Mouse (Mus musculus) ES-E14 (cell line): ENCODE results near the gene Actr1a. TPM values are rescaled to one million over a fixed set of nuclear protein-coding genes. Genes with fewer than 3 reads are reported as not detected.

Experiments
- DNase-seq: peaks from one replicate; pipeline ENCODE4 v3.0.0-alpha.2; 2013; ENCODE audit warnings: low read depth, low spot score
- H3K27ac ChIP-seq: 2 replicates; pipeline ENCODE4 v1.5.1; 2012; ENCODE audit warnings: low read depth, mild to moderate bottlenecking, low read length, moderate library complexity, mixed read lengths; ENCODE audit not compliant: poor library complexity, insufficient read depth, severe bottlenecking
- H3K36me3 ChIP-seq: 2 replicates; pipeline ENCODE4 v1.6.1; 2012; ENCODE audit warnings: mild to moderate bottlenecking, low read length, moderate library complexity, mixed read lengths; ENCODE audit not compliant: control insufficient read depth, poor library complexity, insufficient read depth, severe bottlenecking
- H3K4me1 ChIP-seq, 2 experiments: fragments of 150-350 bp in 1 of 2; sonication (generic) in 1 of 2; 2 replicates each; pipeline ENCODE4 v1.6.1; 2012; ENCODE audit warnings: low read length in 2 of 2, mild to moderate bottlenecking in 1 of 2, mixed read lengths in 1 of 2; ENCODE audit not compliant: control insufficient read depth in 2 of 2, insufficient read depth in 2 of 2, poor library complexity in 1 of 2
- H3K4me3 ChIP-seq, 2 experiments: fragments of 150-350 bp in 1 of 2; sonication (generic) in 1 of 2; 2 replicates each; pipeline ENCODE4 v1.5.1; 2012; ENCODE audit warnings: low read length in 2 of 2, low read depth in 1 of 2, mild to moderate bottlenecking in 1 of 2, mixed read lengths in 1 of 2; ENCODE audit not compliant: insufficient read depth in 1 of 2, poor library complexity in 1 of 2, severe bottlenecking in 1 of 2
- H3K9ac ChIP-seq: 2 replicates; pipeline ENCODE4 v1.6.1; 2012; ENCODE audit warnings: low read depth, mild to moderate bottlenecking, low read length, mixed read lengths; ENCODE audit not compliant: poor library complexity, insufficient read depth, severe bottlenecking
- H3K9me3 ChIP-seq: fragments of 150-350 bp; sonication (generic); 2 replicates; pipeline ENCODE4 v1.6.1; 2012; ENCODE audit warnings: low read depth, mild to moderate bottlenecking, low read length; ENCODE audit not compliant: control insufficient read depth, insufficient read depth
- CHD2 ChIP-seq: IDR thresholded peaks from 2 replicates; pipeline ENCODE4 v1.6.1; 2014; ENCODE audit warnings: mild to moderate bottlenecking, low read depth, low read length, inconsistent platforms
- HCFC1 ChIP-seq: IDR thresholded peaks from 2 replicates; pipeline ENCODE4 v1.6.1; 2012; ENCODE audit warnings: low read length, inconsistent platforms, borderline replicate concordance; ENCODE audit not compliant: insufficient read depth
- MAFK ChIP-seq: IDR thresholded peaks from 2 replicates; pipeline ENCODE4 v1.6.1; 2014; ENCODE audit warnings: mild to moderate bottlenecking, low read depth, low read length, inconsistent platforms; ENCODE audit not compliant: insufficient read depth
- ZC3H11A ChIP-seq: IDR thresholded peaks from 2 replicates; pipeline ENCODE4 v1.6.1; 2012; ENCODE audit warnings: low read depth, mild to moderate bottlenecking, inconsistent platforms, low read length, borderline replicate concordance
- ZNF384 ChIP-seq: IDR thresholded peaks from 2 replicates; pipeline ENCODE4 v1.6.1; 2012; ENCODE audit warnings: low read depth, low read length, inconsistent platforms
- in situ Hi-C, 2 experiments: fragments of 600-800 bp; cut with MboI; formaldehyde crosslinking; loops; one replicate each; pipeline ENCODE4 v1.15.1; 2025; ENCODE audit warnings: low sequenced_read_pairs in 2 of 2, inconsistent platforms in 1 of 2; ENCODE audit not compliant: unreplicated experiment in 2 of 2
- total RNA-seq: library from RNA; depleted of rRNA; stranded (reverse); fragments of 300-350 nt; gene quantifications from 2 replicates; pipeline ENCODE4 v1.2.3, GENCODE M21; 2012

The Actr1a gene
- total RNA-seq, 1 experiment, result 85.7 TPM

DNA sequence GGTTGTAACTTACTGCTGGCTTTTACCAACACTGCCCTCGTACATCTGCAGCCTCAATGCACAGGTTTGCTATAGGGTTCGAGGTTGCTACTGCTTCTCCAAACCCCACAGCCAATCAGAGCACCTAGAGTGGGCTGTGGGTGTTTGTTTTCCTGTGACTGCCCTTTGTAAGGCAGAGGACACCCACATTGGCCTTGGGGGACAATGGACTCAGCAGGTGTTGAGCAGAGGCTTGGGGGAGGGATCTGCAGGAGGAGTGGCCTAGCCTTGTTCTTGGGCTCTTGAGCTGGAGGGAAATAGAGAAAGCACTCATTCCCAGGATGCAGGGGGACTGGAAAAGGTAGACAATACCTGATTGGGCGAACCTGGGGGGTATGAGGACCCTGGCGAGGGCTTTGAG is 37.2 kb downstream of the Actr1a start:
- H3K4me3 ChIP-seq, result peak overlapping the region; percentile 73 to 86; a peak in 3 of 4 replicates
- in situ Hi-C loops, result no loop called here
- peaks cover 5 to 7% of the 10 kb centered on the region in 2 experiments; a peak in 2 of 4 replicates for H3K4me1 ChIP-seq
- no peaks in the 10 kb centered on the region for H3K36me3 ChIP-seq
- no peak for TF ChIP-seq CHD2
- TF ChIP-seq ZNF384, result no peak
- no peak for TF ChIP-seq MAFK
- TF ChIP-seq ZC3H11A, result no peak
- TF ChIP-seq HCFC1, result no peak
- no peaks in the 10 kb centered on the region for H3K9me3 ChIP-seq
- DNase-seq, result no peak
- H3K27ac ChIP-seq, result no peak overlapping the region
- no peak overlapping the region for H3K9ac ChIP-seq

DNA sequence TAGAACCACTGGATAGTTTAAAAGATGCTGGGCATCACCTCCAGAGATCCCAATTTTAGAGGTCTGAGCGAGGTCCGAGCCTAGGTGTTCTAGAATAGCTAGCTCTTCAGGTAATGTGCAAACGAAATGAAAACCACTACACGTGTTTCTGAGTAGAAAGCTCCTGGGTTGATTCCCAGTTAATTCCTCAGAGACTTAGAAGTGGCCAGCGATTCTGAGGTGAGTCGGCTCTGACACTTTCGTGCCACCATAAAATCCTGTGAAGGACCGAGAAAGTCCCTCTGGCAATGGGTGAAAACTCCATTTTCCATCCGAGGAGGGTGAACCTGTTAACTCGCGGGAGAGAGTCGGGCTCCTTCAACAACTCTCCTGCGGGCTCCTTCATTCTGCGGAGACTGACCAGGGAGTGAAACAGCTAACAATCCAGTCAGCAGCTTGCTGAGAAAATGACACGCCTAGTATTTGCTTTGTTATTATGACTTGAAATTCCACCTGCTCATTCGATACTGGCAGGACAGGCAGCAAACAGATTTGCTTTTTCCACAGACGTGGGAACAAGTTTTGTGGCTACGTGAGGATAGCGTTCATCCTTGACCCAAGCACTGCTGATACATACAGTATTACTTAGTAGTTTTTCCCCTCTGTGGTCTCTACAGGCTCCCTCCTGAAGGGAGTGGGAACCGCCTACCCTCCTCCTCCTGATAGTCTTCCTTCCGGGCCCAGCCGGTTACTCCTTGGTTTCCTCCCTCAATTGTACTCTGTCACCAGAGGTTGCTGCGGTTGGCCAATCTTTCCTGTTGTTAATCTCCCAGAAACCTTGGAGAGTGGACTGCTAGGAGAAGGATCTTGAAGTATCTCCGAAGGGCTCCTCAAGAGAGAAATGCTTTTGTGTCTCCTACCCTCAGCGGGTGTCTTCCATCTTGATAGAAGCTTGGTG is 37.9 kb downstream of the Actr1a start:
- no peaks in the 10 kb centered on the region for H3K36me3 ChIP-seq
- no peak for DNase-seq
- in situ Hi-C loops, result no loop called here
- no peaks in the 10 kb centered on the region for H3K9me3 ChIP-seq
- peaks cover 5% of the 10 kb centered on the region in 2 experiments; a peak in 2 of 4 replicates for H3K4me1 ChIP-seq
- TF ChIP-seq ZC3H11A, result no peak
- TF ChIP-seq ZNF384, result no peak
- no peak for TF ChIP-seq HCFC1
- TF ChIP-seq CHD2, result no peak
- TF ChIP-seq MAFK, result no peak
- no peak overlapping the region for H3K27ac ChIP-seq
- H3K9ac ChIP-seq, result peak overlapping the region; percentile 79; the same call in 1 of the 2 replicates
- H3K4me3 ChIP-seq, result peak overlapping the region; percentile 73 to 86

DNA sequence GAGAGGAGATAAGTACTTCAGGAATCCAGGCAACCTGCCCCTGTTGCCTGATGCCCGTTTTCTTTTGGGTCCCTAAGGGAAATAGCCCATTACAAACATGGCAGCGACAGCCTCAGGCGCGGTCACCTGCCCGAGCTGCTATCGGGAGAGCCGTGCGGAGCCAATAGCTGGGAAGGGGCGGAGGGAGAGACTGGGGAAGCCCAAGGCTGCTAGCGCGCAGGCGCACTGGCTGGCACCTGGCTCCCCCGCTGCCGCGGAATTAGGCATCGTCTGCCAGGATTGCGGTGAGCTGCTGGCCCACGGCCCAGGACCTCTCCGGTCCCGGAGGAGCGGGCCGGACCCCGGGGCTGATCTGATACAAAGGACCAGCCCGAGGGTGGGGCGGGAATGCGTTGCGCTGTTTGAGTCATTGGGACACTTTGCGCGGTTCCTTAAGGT is 38.8 kb downstream of the Actr1a start:
- H3K9me3 ChIP-seq, result no peaks in the 10 kb centered on the region
- peak overlapping the region; percentile 79 for H3K9ac ChIP-seq
- in situ Hi-C loops, result no loop called here
- peak; percentile 91 for TF ChIP-seq HCFC1
- TF ChIP-seq ZNF384, result no peak
- no peak for TF ChIP-seq ZC3H11A
- peak; percentile 75; the same call in 1 of the 2 replicates for TF ChIP-seq CHD2
- no peak for TF ChIP-seq MAFK
- DNase-seq, result peak; percentile 85
- H3K4me1 ChIP-seq, result peaks cover 5% of the 10 kb centered on the region in 2 experiments; a peak in 2 of 4 replicates
- H3K36me3 ChIP-seq, result no peaks in the 10 kb centered on the region
- peak overlapping the region; percentile 73 to 86 for H3K4me3 ChIP-seq
- no peak overlapping the region for H3K27ac ChIP-seq

DNA sequence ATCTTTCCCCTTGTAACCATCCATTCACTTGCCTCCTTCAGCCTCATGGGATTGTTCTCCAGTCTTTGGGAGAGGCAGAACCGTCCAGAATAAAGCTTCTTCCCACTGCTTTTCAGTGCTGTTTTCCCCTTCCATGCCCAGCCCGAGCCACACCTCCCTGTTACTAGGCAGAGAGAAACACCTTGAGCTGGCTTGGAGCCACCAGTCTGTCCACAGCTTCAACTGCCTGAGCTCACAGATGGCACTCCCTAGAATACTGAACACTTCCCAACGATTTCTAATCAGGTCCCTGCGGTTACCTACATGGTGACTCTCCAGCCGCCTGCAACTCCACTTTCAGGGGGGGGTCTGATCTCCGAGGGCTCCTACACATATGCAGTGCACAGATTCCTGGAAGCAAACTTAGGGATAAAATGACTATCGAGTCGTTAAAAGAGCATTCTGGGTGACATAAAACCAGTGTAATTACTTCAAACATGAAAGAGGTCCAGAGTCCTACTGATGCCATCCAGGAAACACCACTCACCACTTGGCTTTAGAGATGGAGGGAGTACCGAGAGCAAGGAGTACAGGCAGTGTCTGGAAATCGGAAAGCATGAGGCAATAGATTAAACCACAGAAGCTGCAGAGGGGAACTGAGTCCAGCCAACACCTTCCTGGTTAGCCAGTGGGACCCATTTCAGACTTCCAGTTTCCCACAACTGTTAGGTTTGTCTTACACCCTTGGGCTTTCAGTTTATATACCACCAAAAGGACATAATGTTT is 45.2 kb downstream of the Actr1a start, which contains the start of gene 2310034G01Rik:
Gene 2310034G01Rik, minus strand, starts transcription at position 135 of the 765 bp plus-strand sequence.
- Histone ChIP-seq H3K4me1 (peaks cover 0 to 3% of the 10 kb centered on the region in 2 experiments; a peak in 2 of 4 replicates), H3K9me3 (no peaks in the 10 kb centered on the region), H3K9ac (peak within 1 kb of the TSS; percentile 61), H3K4me3 (peak within 1 kb of the TSS; percentile 74 to 79), H3K36me3 (no peaks in the 10 kb centered on the region), H3K27ac (no peak within 1 kb of the TSS)
- in situ Hi-C loops, result no loop called here
- TF ChIP-seq ZC3H11A (no peak), CHD2 (no peak), ZNF384 (no peak)
- no peak for DNase-seq
